Mouse (Mus musculus) kidney, adult 8-10 months (tissue): ENCODE results near the gene Gm10720.
A peak's percentile ranks its signal among the peaks of the same experiment; 100 is the strongest.
"Not testable (repeated sequence)": the region's sequence is repeated elsewhere in the genome, so short reads cannot be mapped to it uniquely, and the experiment has no call there.

Experiments used
- DNase-seq, 2 experiments: peaks; one replicate each; pipeline ENCODE4 v3.0.0; 2022

Gene Gm10720

GRCm38 (mm10) chr9:3025653-3026052 lies 10.2 kb downstream of the Gm10720 start:
- DNase-seq = peak; percentile 27 to 48

- DNase-seq = not testable (repeated sequence)
Measured at GRCm38 (mm10) chr9:3026136-3026535, 10.7 kb downstream of the Gm10720 start.

- DNase-seq = not testable (repeated sequence)
Measured at GRCm38 (mm10) chr9:3026741-3027140, 11.3 kb downstream of the Gm10720 start.

GRCm38 (mm10) chr9:3027200-3027599 lies 11.7 kb downstream of the Gm10720 start:
- not testable (repeated sequence) for DNase-seq

GRCm38 (mm10) chr9:3029276-3030000 lies 14.0 kb downstream of the Gm10720 start:
- DNase-seq = peak; percentile 9

GRCm38 (mm10) chr9:3030677-3031318 lies 15.3 kb downstream of the Gm10720 start:
- not testable (repeated sequence) for DNase-seq

GRCm38 (mm10) chr9:3034299-3034698 lies 18.8 kb downstream of the Gm10720 start, which contains the start of gene Gm17535:
Gene Gm17535 (plus strand): TSS chr9:3034599.
- not testable (repeated sequence) for DNase-seq

GRCm38 (mm10) chr9:3036577-3036976 lies 21.1 kb downstream of the Gm10720 start, which contains the start of gene Gm10715:
Gene Gm10715 (plus strand): TSS chr9:3036877.
- DNase-seq = not testable (repeated sequence)

GRCm38 (mm10) chr9:3038161-3038560 lies 22.7 kb downstream of the Gm10720 start:
- DNase-seq = not testable (repeated sequence)
